Mouse (Mus musculus) MEL (cell line): ENCODE results near the gene Lhb. TPM values are rescaled to one million over a fixed set of nuclear protein-coding genes. Genes with fewer than 3 reads are reported as not detected.

ENCODE experiments used
- DNase-seq: peaks from one replicate; pipeline ENCODE4 v3.0.0; 2011; ENCODE audit warnings: low read depth, low spot score
- H3K27ac ChIP-seq: 2 replicates; pipeline ENCODE4 v1.5.1; 2012; ENCODE audit warnings: low read depth, mild to moderate bottlenecking, control low read depth, low read length, moderate library complexity; ENCODE audit not compliant: control insufficient read depth
- H3K27me3 ChIP-seq, 2 experiments: fragments of 150-350 bp in 1 of 2; sonication (generic) in 1 of 2; 2 replicates each; pipeline ENCODE4 v1.6.1; 2012; ENCODE audit warnings: low read length in 2 of 2, mild to moderate bottlenecking in 2 of 2, improper control_type of control experiment in 1 of 2, moderate library complexity in 1 of 2; ENCODE audit not compliant: insufficient read depth in 2 of 2, control insufficient read depth in 1 of 2
- H3K36me3 ChIP-seq, 2 experiments: 2 replicates each; pipeline ENCODE4 v1.6.1; 2012 to 2014; ENCODE audit warnings: low read length in 2 of 2, improper control_type of control experiment in 1 of 2, inconsistent platforms in 1 of 2, mild to moderate bottlenecking in 1 of 2; ENCODE audit not compliant: insufficient read depth in 2 of 2, control insufficient read depth in 1 of 2
- H3K4me1 ChIP-seq, 2 experiments: fragments of 150-350 bp in 1 of 2; sonication (generic) in 1 of 2; 2 replicates each; pipeline ENCODE4 v1.6.1; 2012; ENCODE audit warnings: low read length in 2 of 2, improper control_type of control experiment in 1 of 2, mild to moderate bottlenecking in 1 of 2; ENCODE audit not compliant: insufficient read depth in 2 of 2, control insufficient read depth in 1 of 2
- H3K4me3 ChIP-seq, 2 experiments: fragments of 150-350 bp in 1 of 2; sonication (generic) in 1 of 2; 2 replicates each; pipeline ENCODE4 v1.5.1; 2012; ENCODE audit warnings: low read depth in 2 of 2, low read length in 2 of 2, mild to moderate bottlenecking in 2 of 2, moderate library complexity in 2 of 2, control low read depth in 1 of 2, improper control_type of control experiment in 1 of 2; ENCODE audit not compliant: control insufficient read depth in 1 of 2, insufficient read depth in 1 of 2
- H3K79me2 ChIP-seq: 2 replicates; pipeline ENCODE4 v1.6.1; 2012; ENCODE audit warnings: mild to moderate bottlenecking, low read length, moderate library complexity; ENCODE audit not compliant: control insufficient read depth, poor library complexity, insufficient read depth
- H3K9ac ChIP-seq: 2 replicates; pipeline ENCODE4 v1.6.1; 2012; ENCODE audit warnings: low read depth, mild to moderate bottlenecking, control low read depth, low read length, moderate library complexity; ENCODE audit not compliant: control insufficient read depth, poor library complexity, severe bottlenecking
- H3K9me3 ChIP-seq: fragments of 150-350 bp; sonication (generic); replicated peaks from 2 replicates; pipeline ENCODE4 v1.6.1; 2012; ENCODE audit warnings: mild to moderate bottlenecking, low read length, improper control_type of control experiment, moderate library complexity; ENCODE audit not compliant: insufficient read depth
- BHLHE40 ChIP-seq: IDR thresholded peaks from 2 replicates; pipeline ENCODE4 v1.6.1; 2012; ENCODE audit warnings: low read depth, mild to moderate bottlenecking, inconsistent platforms, low read length, improper control_type of control experiment, borderline replicate concordance
- CHD1 ChIP-seq: IDR thresholded peaks from 2 replicates; pipeline ENCODE4 v1.6.1; 2012; ENCODE audit warnings: low read depth, mild to moderate bottlenecking, inconsistent platforms, low read length, improper control_type of control experiment
- CHD2 ChIP-seq: IDR thresholded peaks from 2 replicates; pipeline ENCODE4 v1.6.1; 2011; ENCODE audit warnings: low read length, improper control_type of control experiment
- CTCF ChIP-seq, 3 experiments: IDR thresholded peaks in 2 of 3; conservative IDR thresholded peaks in 1 of 3; 2 replicates each; pipeline ENCODE4 v1.5.1; 2011 to 2012; ENCODE audit warnings: low read length in 3 of 3, low read depth in 2 of 3, mild to moderate bottlenecking in 2 of 3, improper control_type of control experiment in 1 of 3, inconsistent platforms in 1 of 3, mixed read lengths in 1 of 3, moderate library complexity in 1 of 3; ENCODE audit not compliant: control insufficient read depth in 1 of 3, insufficient read depth in 1 of 3, poor library complexity in 1 of 3, severe bottlenecking in 1 of 3
- ETS1 ChIP-seq: IDR thresholded peaks from 2 replicates; pipeline ENCODE4 v1.6.1; 2012; ENCODE audit warnings: low read depth, mild to moderate bottlenecking, inconsistent platforms, low read length, improper control_type of control experiment, moderate library complexity
- GABPA ChIP-seq: IDR thresholded peaks from 2 replicates; pipeline ENCODE4 v1.6.1; 2012; ENCODE audit warnings: low read depth, mild to moderate bottlenecking, inconsistent platforms, low read length, improper control_type of control experiment, moderate library complexity
- GATA1 ChIP-seq: IDR thresholded peaks from 2 replicates; pipeline ENCODE4 v1.6.1; 2011; ENCODE audit warnings: low read depth, low read length, improper control_type of control experiment
- HCFC1 ChIP-seq: IDR thresholded peaks from 2 replicates; pipeline ENCODE4 v1.6.1; 2012; ENCODE audit warnings: low read depth, mild to moderate bottlenecking, inconsistent platforms, low read length, improper control_type of control experiment, moderate library complexity
- KAT2A ChIP-seq: conservative IDR thresholded peaks from 2 replicates; pipeline ENCODE4 v1.6.1; 2012; ENCODE audit warnings: low read depth, low read length, improper control_type of control experiment, inconsistent platforms
- MAFK ChIP-seq: IDR thresholded peaks from 2 replicates; pipeline ENCODE4 v1.6.1; 2011; ENCODE audit warnings: low read depth, mild to moderate bottlenecking, low read length, improper control_type of control experiment, borderline replicate concordance
- MAX ChIP-seq: IDR thresholded peaks from 2 replicates; pipeline ENCODE4 v1.6.1; 2011; ENCODE audit warnings: low read length, improper control_type of control experiment
- MYC ChIP-seq: IDR thresholded peaks from 2 replicates; pipeline ENCODE4 v1.6.1; 2011; ENCODE audit warnings: low read depth, mild to moderate bottlenecking, low read length, improper control_type of control experiment, moderate library complexity
- NELFE ChIP-seq: IDR thresholded peaks from 2 replicates; pipeline ENCODE4 v1.6.1; 2011; ENCODE audit warnings: low read depth, low read length, improper control_type of control experiment
- NRF1 ChIP-seq: IDR thresholded peaks from 2 replicates; pipeline ENCODE4 v1.6.1; 2014; ENCODE audit warnings: low read depth, mild to moderate bottlenecking, inconsistent platforms, low read length, improper control_type of control experiment, moderate library complexity; ENCODE audit not compliant: poor library complexity, insufficient read depth, severe bottlenecking
- POLR2AphosphoS2 ChIP-seq: IDR thresholded peaks from 2 replicates; pipeline ENCODE4 v1.6.1; 2011; ENCODE audit warnings: low read length, improper control_type of control experiment
- RAD21 ChIP-seq: IDR thresholded peaks from 2 replicates; pipeline ENCODE4 v1.6.1; 2011; ENCODE audit warnings: mild to moderate bottlenecking, low read depth, low read length, improper control_type of control experiment
- SMC3 ChIP-seq: IDR thresholded peaks from 2 replicates; pipeline ENCODE4 v1.6.1; 2011; ENCODE audit warnings: low read depth, low read length, improper control_type of control experiment
- TAL1 ChIP-seq: IDR thresholded peaks from 2 replicates; pipeline ENCODE4 v1.6.1; 2012; ENCODE audit warnings: mild to moderate bottlenecking, inconsistent platforms, low read length, moderate library complexity, mixed read lengths
- UBTF ChIP-seq: IDR thresholded peaks from 2 replicates; pipeline ENCODE4 v1.6.1; 2012; ENCODE audit warnings: low read depth, mild to moderate bottlenecking, inconsistent platforms, low read length, improper control_type of control experiment, moderate library complexity, borderline replicate concordance; ENCODE audit not compliant: insufficient read depth
- USF1 ChIP-seq: IDR thresholded peaks from 2 replicates; pipeline ENCODE4 v1.6.1; 2014; ENCODE audit warnings: low read depth, mild to moderate bottlenecking, inconsistent platforms, low read length, improper control_type of control experiment, moderate library complexity
- ZC3H11A ChIP-seq: IDR thresholded peaks from 2 replicates; pipeline ENCODE4 v1.6.1; 2012; ENCODE audit warnings: low read depth, mild to moderate bottlenecking, inconsistent platforms, low read length, improper control_type of control experiment
- ZKSCAN1 ChIP-seq: IDR thresholded peaks from 2 replicates; pipeline ENCODE4 v1.6.1; 2012; ENCODE audit warnings: low read depth, mild to moderate bottlenecking, inconsistent platforms, low read length, improper control_type of control experiment, moderate library complexity
- ZMIZ1 ChIP-seq: IDR thresholded peaks from 2 replicates; pipeline ENCODE4 v1.6.1; 2012; ENCODE audit warnings: low read depth, mild to moderate bottlenecking, inconsistent platforms, low read length, improper control_type of control experiment, moderate library complexity
- polyA plus RNA-seq, 2 experiments: library from polyadenylated mRNA; stranded (reverse) in 1 of 2; unstranded in 1 of 2; fragments of >175 nt in 1 of 2; fragments of >200 nt in 1 of 2; gene quantifications; 2 replicates each; pipeline versions ENCODE4 v1.2.1 to v1.2.4; 2012; ENCODE audit warnings: low replicate concordance in 2 of 2, low read depth in 1 of 2; ENCODE audit not compliant: insufficient read length in 2 of 2, insufficient read depth in 1 of 2, missing spikeins in 1 of 2
- total RNA-seq: library from RNA; depleted of rRNA; stranded (reverse); fragments of 300-350 nt; gene quantifications from 2 replicates; pipeline ENCODE4 v1.2.3, GENCODE M21; 2012

Gene Lhb
- total and polyA plus RNA-seq, 3 experiments: 0.19 to 0.28 TPM; not detected in 1

- Histone ChIP-seq H3K9ac (no peak overlapping the region), H3K27me3 (no peaks in the 10 kb centered on the region), H3K79me2 (no peaks in the 10 kb centered on the region), H3K36me3 (peaks cover 0 to 4% of the 10 kb centered on the region in 2 experiments; a peak in 1 of 4 replicates), H3K27ac (no peak overlapping the region), H3K9me3 (no peaks in the 10 kb centered on the region), H3K4me1 (no peaks in the 10 kb centered on the region), H3K4me3 (no peak overlapping the region)
- no peak for DNase-seq
- no peak for TF ChIP-seq NELFE
- no peak for TF ChIP-seq CHD1
- no peak for TF ChIP-seq TAL1
- TF ChIP-seq GATA1: peak; percentile 23; the same call in 1 of the 2 replicates
- TF ChIP-seq MAFK: no peak
Observed at GRCm38 (mm10) chr7:45443526-45444420, 23.2 kb downstream of the Lhb start.

- H3K79me2 ChIP-seq: no peaks in the 10 kb centered on the region
- H3K36me3 ChIP-seq: peaks cover 0 to 4% of the 10 kb centered on the region in 2 experiments; a peak in 1 of 4 replicates
- H3K9ac ChIP-seq: no peak overlapping the region
- H3K27ac ChIP-seq: no peak overlapping the region
- no peaks in the 10 kb centered on the region for H3K27me3 ChIP-seq
- no peak for DNase-seq
- H3K4me3 ChIP-seq: no peak overlapping the region
- TF ChIP-seq HCFC1 (peak; percentile 74), POLR2AphosphoS2 (no peak), ZKSCAN1 (no peak)
- no peaks in the 10 kb centered on the region for H3K4me1 ChIP-seq
- H3K9me3 ChIP-seq: no peaks in the 10 kb centered on the region
Observed at GRCm38 (mm10) chr7:45446589-45446988, 26.0 kb downstream of the Lhb start.

- no peak for DNase-seq
- no peaks in the 10 kb centered on the region for H3K4me1 ChIP-seq
- peaks cover 0 to 4% of the 10 kb centered on the region in 2 experiments; a peak in 1 of 4 replicates for H3K36me3 ChIP-seq
- no peak overlapping the region for H3K9ac ChIP-seq
- no peaks in the 10 kb centered on the region for H3K27me3 ChIP-seq
- H3K4me3 ChIP-seq: no peak overlapping the region
- H3K9me3 ChIP-seq: no peaks in the 10 kb centered on the region
- H3K79me2 ChIP-seq: no peaks in the 10 kb centered on the region
- H3K27ac ChIP-seq: no peak overlapping the region
- TF ChIP-seq ETS1 (no peak), MAX (no peak), ZMIZ1 (no peak), GABPA (no peak), ZC3H11A (no peak), HCFC1 (peak; percentile 73), BHLHE40 (no peak), CHD2 (no peak), SMC3 (peak; percentile 35), POLR2AphosphoS2 (no peak), CTCF (IDR thresholded peaks at IDR 0.05 in 2 of 3, conservative IDR thresholded peaks at IDR 0.05 in 1 of 3; ENCODE audit: control insufficient read depth in 1 of 3, insufficient read depth in 1 of 3, low read depth in 2 of 3, low read length in 3 of 3, poor library complexity in 1 of 3, severe bottlenecking in 1 of 3) (peak; percentile 28 to 60 (median 49)), USF1 (no peak), MAFK (no peak), MYC (no peak), KAT2A (no peak), RAD21 (peak; percentile 15), NRF1 (no peak), UBTF (no peak), ZKSCAN1 (no peak)
Observed at GRCm38 (mm10) chr7:45447325-45447990, 26.8 kb downstream of the Lhb start.
